Mouse (Mus musculus) urinary bladder, postnatal 0 days (tissue): ENCODE measurements around the gene Alg6. TPM values are rescaled to one million over a fixed set of nuclear protein-coding genes. Genes with fewer than 3 reads are reported as not detected.

ENCODE experiments used
- polyA plus RNA-seq: library from polyadenylated mRNA; unstranded; fragments of >200 nt; fragmentation: Nextera tagmentation; extraction: Ambion mirVana; gene quantifications from 2 replicates; pipeline ENCODE4 v1.2.1, GENCODE M21; 2015

Alg6 gene
- 7.7 and 9.1 TPM in 2 replicates for polyA plus RNA-seq

DNA sequence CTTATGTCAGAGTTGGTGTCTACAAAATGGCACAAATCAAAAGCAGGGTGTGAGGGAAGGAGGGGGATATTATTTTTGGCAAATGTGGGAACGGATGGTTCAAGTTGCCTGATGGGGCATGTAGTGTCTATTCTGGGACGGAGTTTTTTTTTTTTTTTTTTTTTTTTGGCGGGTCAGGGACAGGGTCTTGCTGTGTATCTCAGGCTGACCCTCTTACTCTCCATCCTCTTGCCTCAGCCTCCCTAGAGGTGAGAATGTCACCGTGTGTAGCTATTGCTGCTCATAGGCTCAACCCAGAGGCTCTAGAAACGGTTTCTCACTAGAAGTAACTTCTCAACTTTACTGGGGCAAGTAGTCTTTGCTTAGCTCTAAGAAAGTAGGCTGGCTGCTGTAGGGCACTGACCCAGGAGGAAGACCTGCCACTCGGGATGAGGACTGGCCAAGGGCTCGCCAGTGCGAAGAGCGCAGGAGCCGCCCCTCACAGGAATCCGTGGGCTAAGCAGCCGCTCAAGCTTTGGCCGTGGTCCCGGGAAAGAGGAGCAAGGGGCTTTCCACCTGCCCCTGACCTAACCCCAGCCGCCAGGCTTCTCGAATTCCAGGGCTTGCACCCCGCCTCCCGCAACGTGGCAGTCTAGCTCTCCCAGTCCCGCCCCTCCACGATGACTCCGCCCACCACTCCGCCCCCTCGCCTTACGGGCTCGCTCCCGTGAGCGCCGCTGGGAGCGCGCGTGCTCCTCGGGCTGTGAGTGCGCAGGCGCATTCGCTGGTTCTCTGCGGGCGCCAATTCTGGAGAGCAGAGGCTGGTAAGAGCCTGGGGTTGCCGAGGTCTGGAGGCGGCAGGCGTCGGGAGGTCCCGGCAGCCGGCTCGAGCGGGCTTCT lies at the start of gene Alg6:
Gene Alg6 (plus strand): TSS at position 761 of the 879 bp plus-strand sequence.

Other genes starting within 250 kb of the Alg6 start
- gene Foxd3, start 59.4 kb upstream of the Alg6 start, polyA plus RNA-seq, result 0.24 and 0.39 TPM in 2 replicates
- gene Efcab7, start 113.5 kb downstream of the Alg6 start, polyA plus RNA-seq, result 7.0 and 10.4 TPM in 2 replicates
- 69.9 and 82.5 TPM in 2 replicates for gene Pgm1, start 213.8 kb downstream of the Alg6 start, polyA plus RNA-seq
- 13.8 and 18.7 TPM in 2 replicates for gene Itgb3bp, start 214.1 kb downstream of the Alg6 start, polyA plus RNA-seq